Mouse (Mus musculus): ENCODE data around the gene Zfp335.
A peak's percentile ranks its signal among the peaks of the same experiment; 100 is the strongest.

GRCm38 (mm10) chr2:164857101-164857821 is 54.3 kb downstream of the Zfp335 start, which contains the start of gene Pltp:
- TF ChIP-seq CTCF (IDR thresholded peaks at IDR 0.05; ENCODE audit: borderline replicate concordance, insufficient read depth, low read length) (no peak), POLR2A (IDR thresholded peaks at IDR 0.05; ENCODE audit: low read depth, low read length) (peak; percentile 65)

Data from embryonic fibroblast, embryonic 13.5 days (primary cell).